Mouse (Mus musculus) hindbrain, embryonic 11.5 days (tissue): Measurements from ENCODE around the gene Sepsecs. TPM values are rescaled to one million over a fixed set of nuclear protein-coding genes. Genes with fewer than 3 reads are reported as not detected.

Experiments used
- ATAC-seq: fragments of 200-750 bp; cut with Nextera tagmentation; 2 replicates; pipeline ENCODE4 v1.8.0; 2017; ENCODE audit warnings: mild to moderate bottlenecking, moderate TSS enrichment, moderate library complexity; ENCODE audit not compliant: low FRiP score
- DNase-seq: peaks from one replicate; pipeline ENCODE4 v3.0.0-alpha.2; 2015; ENCODE audit warnings: low spot score
- H3K27ac ChIP-seq: fragments of 300-500 bp; sonication (generic); 2 replicates; pipeline ENCODE4 v1.5.1; 2014; ENCODE audit warnings: mild to moderate bottlenecking, low read depth, low read length
- H3K27me3 ChIP-seq: fragments of 300-500 bp; sonication (generic); 2 replicates; pipeline ENCODE4 v1.6.1; 2014; ENCODE audit warnings: mild to moderate bottlenecking, low read length, moderate library complexity, mixed read lengths; ENCODE audit not compliant: control insufficient read depth, insufficient read depth
- H3K36me3 ChIP-seq: fragments of 300-500 bp; sonication (generic); 2 replicates; pipeline ENCODE4 v1.6.1; 2014; ENCODE audit warnings: mild to moderate bottlenecking, low read length, moderate library complexity, mixed read lengths; ENCODE audit not compliant: control insufficient read depth, insufficient read depth
- H3K4me1 ChIP-seq: fragments of 300-500 bp; sonication (generic); replicated peaks from 2 replicates; pipeline ENCODE4 v1.6.1; 2014; ENCODE audit warnings: low read length, mixed read lengths; ENCODE audit not compliant: control insufficient read depth, insufficient read depth
- H3K4me2 ChIP-seq: fragments of 300-500 bp; sonication (generic); replicated peaks from 2 replicates; pipeline ENCODE4 v1.6.1; 2014; ENCODE audit warnings: mild to moderate bottlenecking, low read depth, low read length
- H3K4me3 ChIP-seq: fragments of 300-500 bp; sonication (generic); 2 replicates; pipeline ENCODE4 v1.5.1; 2014; ENCODE audit warnings: low read depth, low read length
- H3K9ac ChIP-seq: fragments of 300-500 bp; sonication (generic); 2 replicates; pipeline ENCODE4 v1.6.1; 2014; ENCODE audit warnings: low read depth, low read length
- H3K9me3 ChIP-seq: fragments of 300-500 bp; sonication (generic); 2 replicates; pipeline ENCODE4 v1.6.1; 2016; ENCODE audit warnings: low read length; ENCODE audit not compliant: control insufficient read depth
- WGBS: fragments of 180-500 bp; shearing (Covaris S2); extraction: QIAGEN DNeasy Blood & Tissue Kit; methylation state at CpG from one replicate; pipeline ENCODE4 v1.1.7; 2014; 5-methylcytosine and 5-hydroxymethylcytosine counted together
- polyA plus RNA-seq: library from polyadenylated mRNA; unstranded; fragments of >200 nt; fragmentation: Nextera tagmentation; extraction: Ambion mirVana; gene quantifications from 2 replicates; pipeline ENCODE4 v1.2.1, GENCODE M21; 2014

The Sepsecs gene
- polyA plus RNA-seq, 1 experiment from 2014 or later = 7.6 TPM

DNA sequence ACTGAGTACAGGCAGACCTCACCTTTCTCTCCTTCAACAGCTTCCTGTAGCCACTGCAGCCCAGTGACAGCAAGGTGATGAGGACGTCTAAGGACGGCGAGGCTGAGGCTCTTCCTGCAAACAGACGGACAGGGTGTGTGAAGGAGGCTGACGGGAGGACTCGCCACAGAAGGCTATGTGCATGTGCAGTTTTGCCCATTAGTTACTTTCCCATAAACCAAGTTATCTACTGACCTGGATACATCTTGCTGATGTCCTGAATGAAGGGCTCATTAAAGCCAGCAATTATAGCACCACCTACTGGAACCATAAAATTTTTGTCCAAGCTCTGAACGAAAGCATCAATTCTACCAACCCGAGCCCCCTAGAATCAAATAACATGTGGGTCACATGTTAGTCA lies 13.5 kb downstream of the Sepsecs start:
- Histone ChIP-seq H3K4me2 (no peak overlapping the region), H3K27ac (no peak overlapping the region), H3K36me3 (no peaks in the 10 kb centered on the region), H3K9ac (no peak overlapping the region), H3K27me3 (no peaks in the 10 kb centered on the region), H3K4me1 (no peaks in the 10 kb centered on the region), H3K4me3 (no peak overlapping the region), H3K9me3 (no peaks in the 10 kb centered on the region)
- ATAC-seq = no peak
- peak; percentile 38 for DNase-seq
- WGBS = 81% methylated on average over 8 of the region's 8 CpGs

GRCm38 (mm10) chr5:52654961-52655360 lies 14.5 kb downstream of the Sepsecs start:
- DNase-seq (no peak), ATAC-seq (no peak)
- no peak overlapping the region for H3K4me3 ChIP-seq
- H3K9ac ChIP-seq = no peak overlapping the region
- H3K36me3 ChIP-seq = no peaks in the 10 kb centered on the region
- WGBS = 95% methylated on average over 5 of the region's 5 CpGs
- no peak overlapping the region for H3K27ac ChIP-seq
- no peaks in the 10 kb centered on the region for H3K4me1 ChIP-seq
- no peaks in the 10 kb centered on the region for H3K9me3 ChIP-seq
- H3K27me3 ChIP-seq = no peaks in the 10 kb centered on the region
- no peak overlapping the region for H3K4me2 ChIP-seq

DNA sequence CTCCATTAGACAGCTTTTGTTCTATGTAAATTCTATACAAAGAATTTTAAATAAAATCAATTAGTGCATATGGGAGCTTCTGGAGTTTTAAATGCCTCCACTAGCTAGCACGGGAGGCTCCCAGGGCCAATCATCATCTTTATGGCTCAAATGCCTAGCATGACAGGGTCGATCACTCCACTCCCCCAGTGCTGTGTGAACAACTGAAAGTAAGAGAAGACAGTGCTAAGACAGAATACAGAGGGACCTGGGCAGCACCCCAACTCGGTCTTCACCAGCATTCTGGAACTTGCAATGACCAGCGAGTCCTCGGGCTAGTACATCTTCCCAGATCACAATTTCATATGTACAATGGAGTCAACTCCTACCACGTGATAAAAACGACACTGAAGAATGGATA lies 16.9 kb downstream of the Sepsecs start:
- Histone ChIP-seq H3K36me3 (no peaks in the 10 kb centered on the region), H3K4me2 (no peak overlapping the region), H3K9me3 (no peaks in the 10 kb centered on the region), H3K4me1 (no peaks in the 10 kb centered on the region), H3K9ac (no peak overlapping the region), H3K27me3 (no peaks in the 10 kb centered on the region), H3K4me3 (no peak overlapping the region), H3K27ac (no peak overlapping the region)
- 93% methylated on average over 7 of the region's 7 CpGs for WGBS
- DNase-seq (no peak), ATAC-seq (no peak)

- no peaks in the 10 kb centered on the region for H3K27me3 ChIP-seq
- H3K4me2 ChIP-seq = no peak overlapping the region
- DNase-seq = no peak
- no peaks in the 10 kb centered on the region for H3K9me3 ChIP-seq
- 94% methylated on average over 1 of the region's 1 CpGs for WGBS
- H3K4me1 ChIP-seq = no peaks in the 10 kb centered on the region
- H3K36me3 ChIP-seq = no peaks in the 10 kb centered on the region
- ATAC-seq = no peak
- H3K27ac ChIP-seq = no peak overlapping the region
- H3K4me3 ChIP-seq = no peak overlapping the region
- H3K9ac ChIP-seq = no peak overlapping the region
These were observed 17.4 kb downstream of the Sepsecs start for GRCm38 (mm10) chr5:52652086-52652485.

GRCm38 (mm10) chr5:52643947-52644840 lies 25.3 kb downstream of the Sepsecs start:
- H3K9ac ChIP-seq = no peak overlapping the region
- ATAC-seq (peak; percentile 57; the same call in 1 of the 2 replicates), DNase-seq (peak; percentile 24)
- H3K27me3 ChIP-seq = no peaks in the 10 kb centered on the region
- no peaks in the 10 kb centered on the region for H3K9me3 ChIP-seq
- H3K4me3 ChIP-seq = no peak overlapping the region
- no peak overlapping the region for H3K4me2 ChIP-seq
- 0 out of 2 replicates have a peak, but pooled peaks cover 7% of the 10 kb centered on the region for H3K36me3 ChIP-seq
- WGBS = 48% methylated on average over 9 of the region's 9 CpGs
- no peak overlapping the region for H3K27ac ChIP-seq
- H3K4me1 ChIP-seq = no peaks in the 10 kb centered on the region

GRCm38 (mm10) chr5:52641736-52642135 lies 27.8 kb downstream of the Sepsecs start:
- Histone ChIP-seq H3K9ac (no peak overlapping the region), H3K9me3 (no peaks in the 10 kb centered on the region), H3K27ac (no peak overlapping the region), H3K27me3 (no peaks in the 10 kb centered on the region), H3K4me1 (no peaks in the 10 kb centered on the region), H3K4me2 (no peak overlapping the region), H3K36me3 (0 out of 2 replicates have a peak, but pooled peaks cover 7% of the 10 kb centered on the region), H3K4me3 (no peak overlapping the region)
- ATAC-seq = no peak
- DNase-seq = no peak
- 94% methylated on average over 6 of the region's 6 CpGs for WGBS

- H3K27me3 ChIP-seq = no peaks in the 10 kb centered on the region
- H3K4me1 ChIP-seq = no peaks in the 10 kb centered on the region
- no peak for ATAC-seq
- no peak overlapping the region for H3K4me2 ChIP-seq
- H3K27ac ChIP-seq = no peak overlapping the region
- H3K4me3 ChIP-seq = no peak overlapping the region
- 0 out of 2 replicates have a peak, but pooled peaks cover 3% of the 10 kb centered on the region for H3K36me3 ChIP-seq
- H3K9me3 ChIP-seq = no peaks in the 10 kb centered on the region
- WGBS = 86% methylated on average over 8 of the region's 8 CpGs
- no peak overlapping the region for H3K9ac ChIP-seq
- no peak for DNase-seq
These were observed 30.6 kb downstream of the Sepsecs start for GRCm38 (mm10) chr5:52638916-52639315.

DNA sequence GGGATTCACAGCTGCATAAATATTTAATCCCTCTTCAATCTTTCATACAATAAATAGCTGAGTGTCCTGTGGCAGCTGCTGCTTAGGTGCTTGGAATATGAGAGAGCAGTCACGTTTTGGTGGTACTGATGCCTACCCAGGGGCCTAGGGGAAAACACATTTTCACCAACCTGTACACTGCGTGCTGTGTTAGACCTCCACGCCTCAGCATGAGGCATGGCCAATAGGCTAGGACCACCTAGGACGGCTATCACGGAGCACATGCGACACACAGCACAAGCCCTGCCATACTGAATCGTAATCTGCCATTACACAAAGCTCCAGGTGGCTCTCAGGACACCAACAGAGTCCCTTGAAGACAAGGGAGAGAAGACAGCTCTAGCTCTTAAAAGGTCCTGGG lies 31.5 kb downstream of the Sepsecs start:
- no peak overlapping the region for H3K4me3 ChIP-seq
- no peak overlapping the region for H3K27ac ChIP-seq
- no peaks in the 10 kb centered on the region for H3K36me3 ChIP-seq
- no peak overlapping the region for H3K9ac ChIP-seq
- H3K9me3 ChIP-seq = no peaks in the 10 kb centered on the region
- no peak for ATAC-seq
- DNase-seq = no peak
- WGBS = 88% methylated on average over 7 of the region's 7 CpGs
- H3K27me3 ChIP-seq = no peaks in the 10 kb centered on the region
- no peak overlapping the region for H3K4me2 ChIP-seq
- no peaks in the 10 kb centered on the region for H3K4me1 ChIP-seq

DNA sequence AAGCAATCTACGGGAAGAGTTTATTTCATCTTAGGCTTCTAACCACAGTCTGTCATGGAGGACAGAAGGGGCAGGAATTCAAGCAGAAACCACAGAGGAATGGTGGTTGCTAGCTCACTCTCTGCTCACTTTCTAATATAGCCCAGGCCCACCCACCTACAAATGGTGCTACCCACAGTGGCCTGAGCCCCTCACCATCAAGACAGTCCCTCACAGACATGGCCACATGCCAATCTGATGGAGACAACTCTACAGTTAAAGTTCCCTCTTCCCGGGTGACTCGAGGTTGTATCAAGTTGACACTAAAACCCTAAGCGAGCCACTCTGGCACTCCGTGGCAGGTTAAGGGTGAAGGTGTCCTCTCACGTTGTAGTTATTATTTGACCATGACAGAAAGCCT lies 32.6 kb downstream of the Sepsecs start:
- Histone ChIP-seq H3K9me3 (no peaks in the 10 kb centered on the region), H3K36me3 (no peaks in the 10 kb centered on the region), H3K27me3 (no peaks in the 10 kb centered on the region), H3K27ac (no peak overlapping the region), H3K4me1 (no peaks in the 10 kb centered on the region), H3K4me3 (no peak overlapping the region), H3K9ac (no peak overlapping the region), H3K4me2 (no peak overlapping the region)
- DNase-seq (no peak), ATAC-seq (no peak)
- WGBS = 88% methylated on average over 6 of the region's 6 CpGs
